Mouse (Mus musculus) liver, adult 2 months (tissue): ENCODE measurements around the gene Cd302. TPM values are rescaled to one million over a fixed set of nuclear protein-coding genes. Genes with fewer than 3 reads are reported as not detected.

ENCODE experiments used
- DNase-seq: peaks from one replicate; pipeline ENCODE4 v3.0.0-alpha.2; 2011; ENCODE audit warnings: low read depth, low spot score; ENCODE audit errors: extremely low read depth
- H3K27ac ChIP-seq: fragments of 200-500 bp; replicated peaks from 2 replicates; pipeline ENCODE4 v1.5.1; 2012; ENCODE audit warnings: low read depth, mild to moderate bottlenecking, control low read depth, inconsistent platforms, low read length; ENCODE audit not compliant: insufficient read depth
- H3K27me3 ChIP-seq: fragments of 200-500 bp; 2 replicates; pipeline ENCODE4 v1.6.1; 2012; ENCODE audit warnings: mild to moderate bottlenecking, moderate library complexity, low read length, inconsistent platforms; ENCODE audit not compliant: control insufficient read depth, insufficient read depth
- H3K36me3 ChIP-seq: fragments of 200-500 bp; 2 replicates; pipeline ENCODE4 v1.6.1; 2012; ENCODE audit warnings: low read length, inconsistent platforms; ENCODE audit not compliant: control insufficient read depth, insufficient read depth
- H3K4me1 ChIP-seq: fragments of 200-500 bp; 2 replicates; pipeline ENCODE4 v1.6.1; 2011; ENCODE audit warnings: low read length; ENCODE audit not compliant: control insufficient read depth, insufficient read depth
- H3K4me3 ChIP-seq: fragments of 200-500 bp; 2 replicates; pipeline ENCODE4 v1.5.1; 2011; ENCODE audit warnings: low read depth, mild to moderate bottlenecking, control low read depth, low read length, moderate library complexity; ENCODE audit not compliant: insufficient read depth
- H3K79me2 ChIP-seq: fragments of 200-500 bp; 2 replicates; pipeline ENCODE4 v1.6.1; 2012; ENCODE audit warnings: inconsistent platforms, mild to moderate bottlenecking, low read length, moderate library complexity; ENCODE audit not compliant: control insufficient read depth, insufficient read depth
- H3K9ac ChIP-seq: fragments of 200-500 bp; 2 replicates; pipeline ENCODE4 v1.6.1; 2012; ENCODE audit warnings: low read depth, mild to moderate bottlenecking, control low read depth, inconsistent platforms, low read length
- CTCF ChIP-seq: fragments of 200-500 bp; IDR thresholded peaks from 2 replicates; pipeline ENCODE4 v1.5.1; 2011; ENCODE audit warnings: low read depth, low read length, control low read depth
- POLR2A ChIP-seq: fragments of 200-500 bp; IDR thresholded peaks from 2 replicates; pipeline ENCODE4 v1.6.1; 2011; ENCODE audit warnings: low read length, control low read depth; ENCODE audit not compliant: insufficient read depth; ENCODE audit errors: extremely low read depth
- WGBS: fragments of 180-500 bp; shearing (Covaris S2); methylation state at CpG from one replicate; pipeline ENCODE4 v1.1.7; 2018; 5-methylcytosine and 5-hydroxymethylcytosine counted together
- polyA plus RNA-seq: library from polyadenylated mRNA; depleted of rRNA; stranded (reverse); fragments of >200 nt; gene quantifications from 2 replicates; pipeline ENCODE4 v1.2.3, GENCODE M21; 2012; rRNA removed
- total RNA-seq: library from RNA; depleted of rRNA; stranded (reverse); fragments of >200 nt; gene quantifications from 2 replicates; pipeline ENCODE4 v1.2.3, GENCODE M21; 2014; rRNA removed

Cd302 gene
- total and polyA plus RNA-seq, 2 experiments, result 200 to 468 TPM

GRCm38 (mm10) chr2:60203733-60204132 lies 80.6 kb downstream of the Cd302 start:
- H3K9ac ChIP-seq, result no peak overlapping the region
- no peak overlapping the region for H3K4me3 ChIP-seq
- peaks cover 6% of the 10 kb centered on the region; the same call in 1 of the 2 replicates for H3K4me1 ChIP-seq
- TF ChIP-seq CTCF (no peak), POLR2A (no peak)
- H3K36me3 ChIP-seq, result peaks cover 2% of the 10 kb centered on the region; the same call in 1 of the 2 replicates
- 96% methylated on average over 4 of the region's 4 CpGs for WGBS
- no peaks in the 10 kb centered on the region for H3K27me3 ChIP-seq
- no peaks in the 10 kb centered on the region; the same call in 1 of the 2 replicates for H3K79me2 ChIP-seq
- no peak for DNase-seq
- H3K27ac ChIP-seq, result no peak overlapping the region

GRCm38 (mm10) chr2:60202900-60203530 lies 81.3 kb downstream of the Cd302 start:
- WGBS, result 89% methylated on average over 8 of the region's 8 CpGs
- no peak for TF ChIP-seq CTCF
- H3K36me3 ChIP-seq, result peaks cover 2% of the 10 kb centered on the region; the same call in 1 of the 2 replicates
- no peaks in the 10 kb centered on the region for H3K27me3 ChIP-seq
- no peak overlapping the region for H3K4me3 ChIP-seq
- H3K27ac ChIP-seq, result no peak overlapping the region
- no peaks in the 10 kb centered on the region; the same call in 1 of the 2 replicates for H3K79me2 ChIP-seq
- H3K4me1 ChIP-seq, result peaks cover 2% of the 10 kb centered on the region; the same call in 1 of the 2 replicates
- no peak for DNase-seq
- H3K9ac ChIP-seq, result no peak overlapping the region

Other genes with a start within 250 kb of the Cd302 start
- gene Baz2b, start 74.6 kb downstream of the Cd302 start, total RNA-seq, result 23.0 and 23.5 TPM in 2 replicates
- 2.9 and 4.8 TPM in 2 replicates for gene Baz2b, start 74.6 kb downstream of the Cd302 start, polyA plus RNA-seq
- 31.5 and 37.6 TPM in 2 replicates for gene March7, start 74.6 kb downstream of the Cd302 start, total RNA-seq
- 4.1 and 4.7 TPM in 2 replicates for gene March7, start 74.6 kb downstream of the Cd302 start, polyA plus RNA-seq
- gene Ly75, start 98.8 kb upstream of the Cd302 start, total RNA-seq, result 2.0 and 3.0 TPM in 2 replicates
- 0.50 and 0.60 TPM in 2 replicates for gene Ly75, start 98.8 kb upstream of the Cd302 start, polyA plus RNA-seq